Mouse (Mus musculus) heart, postnatal 0 days (tissue): ENCODE measurements around the gene Abhd16a.
"Not testable (repeated sequence)": the region's sequence is repeated elsewhere in the genome, so short reads cannot be mapped to it uniquely, and the experiment has no call there.

ENCODE experiments used
- CTCF ChIP-seq: IDR thresholded peaks from 2 replicates; pipeline ENCODE4 v1.5.1; 2016; ENCODE audit warnings: antibody characterized with exemption, control low read depth, low read depth
- EP300 ChIP-seq: IDR thresholded peaks from 2 replicates; pipeline ENCODE4 v1.6.1; 2016; ENCODE audit warnings: antibody characterized with exemption, low read depth

- TF ChIP-seq CTCF, EP300: not testable (repeated sequence)
Observed at GRCm38 (mm10) chr17:35124261-35124896, 35.3 kb downstream of the Abhd16a start.
